Mouse (Mus musculus) erythroblast, adult 5-6 weeks (primary cell): ENCODE data around the gene Tubg1. TPM values are rescaled to one million over a fixed set of nuclear protein-coding genes. Genes with fewer than 3 reads are reported as not detected.

Experiments used
- ATAC-seq: replicated peaks from 2 replicates; pipeline ENCODE4 v1.8.0; 2016; ENCODE audit warnings: moderate number of reproducible peaks, mild to moderate bottlenecking, moderate TSS enrichment, inconsistent platforms; ENCODE audit not compliant: poor library complexity, low FRiP score, severe bottlenecking
- total RNA-seq, 2 experiments: library from RNA; stranded (forward) in 1 of 2; stranded (reverse) in 1 of 2; fragments of 150-400 nt in 1 of 2; fragments of 200-764, 138-1000 nt in 1 of 2; gene quantifications; 2 replicates each; pipeline versions ENCODE4 v1.2.3 to v1.2.4; 2015 to 2017; ENCODE audit warnings: low replicate concordance in 2 of 2

Gene Tubg1
- total RNA-seq, 2 experiments from 2014 or later: 5.6 to 8.2 TPM

GRCm38 (mm10) chr11:101174851-101175628 lies 55.3 kb downstream of the Tubg1 start, which contains the start of gene Ccr10:
Gene Ccr10, minus strand, starts transcription at chr11:101175443.
- ATAC-seq: no peak

GRCm38 (mm10) chr11:101175636-101176116 lies 55.9 kb downstream of the Tubg1 start:
- ATAC-seq: no peak

Other genes with a start within 250 kb of the Tubg1 start
- gene Stat3, start 180.4 kb upstream of the Tubg1 start, total RNA-seq (2015; ENCODE audit: low replicate concordance): 16.7 and 43.4 TPM in 2 replicates
- gene Stat3, start 180.4 kb upstream of the Tubg1 start, total RNA-seq (2017; ENCODE audit: low replicate concordance): 37.8 and 51.4 TPM in 2 replicates
- 0.63 TPM in 1 of 2 replicates, not detected in the other for gene Cavin1, start 149.1 kb upstream of the Tubg1 start, total RNA-seq (2015; ENCODE audit: low replicate concordance)
- 1.1 TPM in 1 of 2 replicates, not detected in the other for gene Cavin1, start 149.1 kb upstream of the Tubg1 start, total RNA-seq (2017; ENCODE audit: low replicate concordance)
- gene Atp6v0a1, start 110.5 kb upstream of the Tubg1 start, total RNA-seq (2015; ENCODE audit: low replicate concordance): 487 and 539 TPM in 2 replicates
- gene Atp6v0a1, start 110.5 kb upstream of the Tubg1 start, total RNA-seq (2017; ENCODE audit: low replicate concordance): 528 and 748 TPM in 2 replicates
- 3.1 and 3.7 TPM in 2 replicates for gene Naglu, start 49.9 kb upstream of the Tubg1 start, total RNA-seq (2015; ENCODE audit: low replicate concordance)
- gene Naglu, start 49.9 kb upstream of the Tubg1 start, total RNA-seq (2017; ENCODE audit: low replicate concordance): 2.0 and 2.8 TPM in 2 replicates
- 2.1 TPM in 1 of 2 replicates, not detected in the other for gene Hsd17b1, start 41.5 kb upstream of the Tubg1 start, total RNA-seq (2015; ENCODE audit: low replicate concordance)
- 1.9 TPM in 1 of 2 replicates, not detected in the other for gene Hsd17b1, start 41.5 kb upstream of the Tubg1 start, total RNA-seq (2017; ENCODE audit: low replicate concordance)
- gene Coasy, start 37.4 kb upstream of the Tubg1 start, total RNA-seq (2015; ENCODE audit: low replicate concordance): 6.7 and 7.5 TPM in 2 replicates
- 3.8 and 9.6 TPM in 2 replicates for gene Coasy, start 37.4 kb upstream of the Tubg1 start, total RNA-seq (2017; ENCODE audit: low replicate concordance)
- gene Mlx, start 32.7 kb upstream of the Tubg1 start, total RNA-seq (2015; ENCODE audit: low replicate concordance): 20.5 and 26.9 TPM in 2 replicates
- 18.4 and 23.7 TPM in 2 replicates for gene Mlx, start 32.7 kb upstream of the Tubg1 start, total RNA-seq (2017; ENCODE audit: low replicate concordance)
- 2.7 and 4.4 TPM in 2 replicates for gene Psmc3ip, start 24.5 kb upstream of the Tubg1 start, total RNA-seq (2015; ENCODE audit: low replicate concordance)
- 4.1 and 13.7 TPM in 2 replicates for gene Psmc3ip, start 24.5 kb upstream of the Tubg1 start, total RNA-seq (2017; ENCODE audit: low replicate concordance)
- 35.7 and 40.3 TPM in 2 replicates for gene Retreg3, start within 50 bp of the Tubg1 start, total RNA-seq (2015; ENCODE audit: low replicate concordance)
- 88.4 and 93.1 TPM in 2 replicates for gene Retreg3, start within 50 bp of the Tubg1 start, total RNA-seq (2017; ENCODE audit: low replicate concordance)
- gene Tubg2, start 36.0 kb downstream of the Tubg1 start, total RNA-seq (2015; ENCODE audit: low replicate concordance): not detected in 2 replicates
- gene Tubg2, start 36.0 kb downstream of the Tubg1 start, total RNA-seq (2017; ENCODE audit: low replicate concordance): not detected in 2 replicates
- gene Cntnap1, start 50.6 kb downstream of the Tubg1 start, total RNA-seq (2015; ENCODE audit: low replicate concordance): 0.58 and 0.63 TPM in 2 replicates
- gene Cntnap1, start 50.6 kb downstream of the Tubg1 start, total RNA-seq (2017; ENCODE audit: low replicate concordance): 0.17 TPM in 1 of 2 replicates, not detected in the other
- gene Plekhh3, start 51.4 kb downstream of the Tubg1 start, total RNA-seq (2015; ENCODE audit: low replicate concordance): not detected in 2 replicates
- gene Plekhh3, start 51.4 kb downstream of the Tubg1 start, total RNA-seq (2017; ENCODE audit: low replicate concordance): 1.1 TPM in 1 of 2 replicates, not detected in the other
- gene Ccr10, start 55.5 kb downstream of the Tubg1 start, total RNA-seq (2015; ENCODE audit: low replicate concordance): 0.63 TPM in 1 of 2 replicates, not detected in the other
- gene Ccr10, start 55.5 kb downstream of the Tubg1 start, total RNA-seq (2017; ENCODE audit: low replicate concordance): not detected in 2 replicates
- gene Ezh1, start 106.5 kb downstream of the Tubg1 start, total RNA-seq (2015; ENCODE audit: low replicate concordance): 161 and 177 TPM in 2 replicates
- gene Ezh1, start 106.5 kb downstream of the Tubg1 start, total RNA-seq (2017; ENCODE audit: low replicate concordance): 208 and 251 TPM in 2 replicates
- 2.7 TPM in 1 of 2 replicates, not detected in the other for gene Ramp2, start 126.1 kb downstream of the Tubg1 start, total RNA-seq (2015; ENCODE audit: low replicate concordance)
- gene Ramp2, start 126.1 kb downstream of the Tubg1 start, total RNA-seq (2017; ENCODE audit: low replicate concordance): not detected in 2 replicates
- gene Vps25, start 133.8 kb downstream of the Tubg1 start, total RNA-seq (2015; ENCODE audit: low replicate concordance): 83.8 and 91.5 TPM in 2 replicates
- gene Vps25, start 133.8 kb downstream of the Tubg1 start, total RNA-seq (2017; ENCODE audit: low replicate concordance): 25.0 and 31.3 TPM in 2 replicates
- gene Wnk4, start 140.6 kb downstream of the Tubg1 start, total RNA-seq (2015; ENCODE audit: low replicate concordance): 2.3 and 17.7 TPM in 2 replicates
- gene Wnk4, start 140.6 kb downstream of the Tubg1 start, total RNA-seq (2017; ENCODE audit: low replicate concordance): 1.5 and 6.0 TPM in 2 replicates
- gene Cntd1, start 159.1 kb downstream of the Tubg1 start, total RNA-seq (2015; ENCODE audit: low replicate concordance): 0.96 TPM in 1 of 2 replicates, not detected in the other
- 2.2 and 5.4 TPM in 2 replicates for gene Cntd1, start 159.1 kb downstream of the Tubg1 start, total RNA-seq (2017; ENCODE audit: low replicate concordance)
- 12.3 and 29.8 TPM in 2 replicates for gene Coa3, start 159.2 kb downstream of the Tubg1 start, total RNA-seq (2015; ENCODE audit: low replicate concordance)
- 5.3 and 10.6 TPM in 2 replicates for gene Coa3, start 159.2 kb downstream of the Tubg1 start, total RNA-seq (2017; ENCODE audit: low replicate concordance)
- 98.0 and 105 TPM in 2 replicates for gene Becn1, start 182.3 kb downstream of the Tubg1 start, total RNA-seq (2015; ENCODE audit: low replicate concordance)
- gene Becn1, start 182.3 kb downstream of the Tubg1 start, total RNA-seq (2017; ENCODE audit: low replicate concordance): 362 and 618 TPM in 2 replicates
- 797 and 835 TPM in 2 replicates for gene Psme3, start 196.3 kb downstream of the Tubg1 start, total RNA-seq (2015; ENCODE audit: low replicate concordance)
- 707 and 918 TPM in 2 replicates for gene Psme3, start 196.3 kb downstream of the Tubg1 start, total RNA-seq (2017; ENCODE audit: low replicate concordance)
- 47.1 and 65.0 TPM in 2 replicates for gene Aoc2, start 205.1 kb downstream of the Tubg1 start, total RNA-seq (2015; ENCODE audit: low replicate concordance)
- gene Aoc2, start 205.1 kb downstream of the Tubg1 start, total RNA-seq (2017; ENCODE audit: low replicate concordance): 44.1 and 45.0 TPM in 2 replicates
- 4.0 and 6.9 TPM in 2 replicates for gene Aoc3, start 210.7 kb downstream of the Tubg1 start, total RNA-seq (2015; ENCODE audit: low replicate concordance)
- 2.9 and 6.6 TPM in 2 replicates for gene Aoc3, start 210.7 kb downstream of the Tubg1 start, total RNA-seq (2017; ENCODE audit: low replicate concordance)
- not detected in 2 replicates for gene G6pc, start 247.6 kb downstream of the Tubg1 start, total RNA-seq (2015; ENCODE audit: low replicate concordance)
- gene G6pc, start 247.6 kb downstream of the Tubg1 start, total RNA-seq (2017; ENCODE audit: low replicate concordance): 0.70 TPM in 1 of 2 replicates, not detected in the other